Mouse (Mus musculus) ovary, postnatal 36 days (tissue): ENCODE measurements around the gene Tgfbr2.

Source experiments
- DNase-seq: peaks from one replicate; pipeline ENCODE4 v3.0.0; 2022; ENCODE audit warnings: low spot score, mixed read lengths

Gene Tgfbr2

GRCm38 (mm10) chr9:116114339-116114738 lies 60.8 kb downstream of the Tgfbr2 start:
- DNase-seq: no peak

DNA sequence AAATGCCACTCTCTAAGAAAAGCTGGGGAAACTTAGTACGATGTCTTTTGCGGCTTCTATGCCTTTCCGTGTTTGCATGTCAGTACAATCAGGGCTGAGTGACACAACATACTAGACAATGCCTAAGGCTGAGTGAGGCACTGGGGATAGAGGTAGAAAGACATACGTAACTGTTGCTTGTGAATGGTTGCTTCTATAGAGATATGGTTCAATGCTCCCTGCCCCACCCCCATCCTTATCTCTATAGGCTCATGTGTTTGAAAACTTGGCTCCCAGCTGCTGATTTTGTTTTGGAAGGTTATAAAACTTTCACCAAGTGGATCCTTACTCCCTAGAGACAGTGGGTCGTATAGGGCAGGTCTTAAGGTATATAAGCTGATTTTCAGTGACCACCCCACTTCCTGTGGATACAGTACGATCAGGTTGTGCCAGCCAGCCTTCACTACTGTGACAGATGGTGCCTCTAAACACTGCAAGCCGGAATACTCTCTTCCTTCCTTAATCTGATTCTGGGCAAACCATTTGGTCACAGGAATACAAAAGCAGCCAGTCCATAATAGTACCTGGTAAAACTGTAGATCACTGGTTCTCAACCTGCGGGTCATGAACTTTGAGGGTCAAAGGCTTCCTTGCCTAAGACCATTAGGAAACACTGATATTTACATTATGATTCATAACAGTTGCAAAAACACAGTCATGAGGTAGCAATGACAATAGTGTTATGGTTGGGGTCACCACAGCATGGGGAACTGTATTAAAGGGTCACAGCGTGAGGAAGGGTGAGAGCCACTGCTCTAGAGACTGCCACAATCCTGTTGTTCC lies 63.8 kb downstream of the Tgfbr2 start:
- DNase-seq: no peak

DNA sequence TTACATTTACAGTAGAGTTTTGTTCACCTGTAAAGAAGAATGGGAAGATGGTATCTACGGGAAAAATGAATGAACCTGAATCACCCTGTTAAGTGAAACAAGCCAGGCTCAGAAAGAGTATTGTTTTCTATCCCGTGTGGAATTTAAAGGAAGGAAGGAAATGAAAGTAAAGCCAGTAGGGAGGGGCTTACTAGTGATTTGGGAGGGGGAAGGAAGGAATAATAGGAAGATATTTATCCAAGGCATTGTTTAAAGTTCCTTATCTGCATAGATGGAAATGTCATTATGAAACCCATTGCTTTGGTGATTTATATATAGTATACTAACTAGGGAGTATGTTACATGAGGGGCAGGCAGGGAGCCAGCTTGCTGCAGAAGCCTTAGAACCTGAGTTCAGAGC lies 66.4 kb downstream of the Tgfbr2 start:
- no peak for DNase-seq

DNA sequence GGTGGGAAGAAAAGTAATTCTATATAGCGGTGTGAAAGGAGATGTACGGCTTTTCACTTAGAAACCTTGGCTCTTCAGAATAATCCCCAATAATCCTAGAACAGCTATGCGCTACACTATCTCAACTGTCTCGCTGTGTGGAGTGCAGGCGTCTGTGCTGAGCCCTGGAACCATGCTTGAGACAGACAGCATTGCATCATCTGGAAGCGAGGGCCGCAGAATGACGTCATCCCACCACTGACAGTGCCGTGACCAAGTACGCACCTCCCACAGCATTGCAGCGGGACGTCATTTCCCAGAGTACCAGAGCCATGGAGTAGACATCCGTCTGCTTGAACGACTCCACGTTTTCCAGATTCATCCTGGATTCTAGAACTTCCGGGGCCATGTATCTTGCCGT lies 70.4 kb downstream of the Tgfbr2 start:
- no peak for DNase-seq

GRCm38 (mm10) chr9:116101842-116102241 lies 73.3 kb downstream of the Tgfbr2 start:
- DNase-seq: no peak

GRCm38 (mm10) chr9:116100015-116100414 lies 75.1 kb downstream of the Tgfbr2 start:
- DNase-seq: no peak

- no peak for DNase-seq
Observed at GRCm38 (mm10) chr9:116099596-116099993, 75.6 kb downstream of the Tgfbr2 start.

- DNase-seq: peak; percentile 54
Observed at GRCm38 (mm10) chr9:116098724-116099595, 76.2 kb downstream of the Tgfbr2 start.

DNA sequence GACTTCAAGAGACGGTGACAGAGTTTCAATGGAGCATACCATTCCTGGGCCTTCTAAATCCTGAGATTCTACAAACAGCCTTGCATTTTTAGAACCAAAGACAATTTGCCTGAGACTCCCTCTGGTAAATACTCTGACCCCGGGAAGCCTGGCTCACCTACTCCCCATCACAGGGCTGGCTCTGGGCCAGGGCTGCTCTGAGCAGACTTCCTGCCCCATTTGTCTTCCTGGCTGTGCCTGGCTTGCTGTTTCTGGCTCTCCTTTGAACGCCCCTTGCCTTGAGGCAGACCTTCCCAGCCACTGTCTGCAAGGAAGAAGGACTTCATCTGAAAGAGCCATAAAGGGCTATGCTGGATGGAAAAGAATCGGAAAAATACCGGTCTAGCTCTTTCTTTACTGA lies 83.2 kb downstream of the Tgfbr2 start:
- peak; percentile 44 for DNase-seq

DNA sequence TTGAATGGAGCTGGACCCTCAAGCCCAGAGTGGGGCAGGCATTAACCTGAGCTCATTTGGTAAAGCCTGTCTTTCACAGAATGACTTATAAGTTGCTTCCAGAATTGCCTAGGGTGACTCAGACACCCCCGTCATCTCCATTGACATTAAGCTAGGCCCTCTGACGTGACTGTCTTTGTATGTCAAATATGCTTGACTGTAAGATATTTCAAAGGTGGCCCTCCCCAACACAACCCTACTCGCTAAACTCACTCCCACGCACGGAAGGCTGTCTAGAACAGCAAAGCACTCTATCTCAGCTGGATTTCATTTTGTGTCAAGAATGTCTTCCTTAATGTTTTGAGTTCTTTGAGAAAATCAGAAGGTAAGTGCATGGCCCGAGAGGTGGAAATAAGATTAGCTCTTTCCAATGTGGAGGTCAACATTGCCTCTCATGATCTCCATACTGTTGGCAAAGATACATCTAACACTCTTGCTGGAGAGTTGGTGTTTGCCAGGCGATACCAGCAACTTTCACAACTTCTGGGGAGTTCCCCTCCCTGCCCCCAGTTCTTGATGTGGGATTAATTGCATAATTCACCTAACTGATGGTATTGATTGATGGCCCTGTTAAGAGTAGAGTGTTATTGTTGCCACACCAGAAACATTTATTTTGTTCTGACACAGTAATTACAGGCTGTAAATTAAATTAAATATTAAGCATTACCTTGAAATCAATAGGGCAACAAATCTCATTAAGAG lies 83.9 kb downstream of the Tgfbr2 start:
- no peak for DNase-seq

- no peak for DNase-seq
Observed at GRCm38 (mm10) chr9:116090296-116090695, 84.9 kb downstream of the Tgfbr2 start.

DNA sequence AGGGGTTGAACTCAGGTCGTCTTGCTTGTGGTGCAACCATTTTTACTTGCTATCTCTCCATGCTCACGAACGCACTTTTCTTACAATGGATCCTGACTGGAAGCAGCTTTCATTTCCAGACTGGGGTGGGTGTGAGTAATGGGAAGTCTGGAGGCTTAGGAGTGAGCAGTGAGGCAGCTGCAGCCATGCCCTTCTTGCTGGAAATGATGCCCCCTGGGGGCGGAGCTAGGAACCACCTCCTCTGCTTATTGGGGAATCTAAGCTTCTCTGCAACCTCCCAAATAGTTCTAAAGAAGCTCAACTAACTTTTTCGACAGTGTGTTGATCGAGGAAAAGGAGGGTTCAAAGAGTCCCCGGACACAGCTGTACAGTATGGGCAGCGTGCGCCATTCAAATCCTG lies 86.2 kb downstream of the Tgfbr2 start:
- DNase-seq: no peak

DNA sequence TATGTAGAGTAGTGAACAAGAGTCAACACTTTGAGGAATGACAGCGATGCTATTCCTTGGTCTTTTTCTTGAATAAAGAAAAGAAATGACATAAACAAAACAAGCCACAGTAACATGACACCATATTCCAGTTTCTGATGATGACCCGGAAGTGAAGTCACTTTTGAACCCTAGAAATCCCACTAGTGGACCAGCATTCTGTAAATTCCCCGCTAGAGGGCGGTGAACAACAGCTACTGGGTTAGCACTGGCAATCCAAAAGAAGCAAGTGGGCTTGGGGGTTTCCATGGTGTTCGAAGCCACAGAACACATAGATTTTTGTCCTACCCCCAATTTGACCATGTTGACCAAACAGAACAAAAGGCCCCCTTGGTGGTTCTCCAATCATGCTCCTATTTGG lies 87.3 kb downstream of the Tgfbr2 start:
- peak; percentile 34 for DNase-seq

DNA sequence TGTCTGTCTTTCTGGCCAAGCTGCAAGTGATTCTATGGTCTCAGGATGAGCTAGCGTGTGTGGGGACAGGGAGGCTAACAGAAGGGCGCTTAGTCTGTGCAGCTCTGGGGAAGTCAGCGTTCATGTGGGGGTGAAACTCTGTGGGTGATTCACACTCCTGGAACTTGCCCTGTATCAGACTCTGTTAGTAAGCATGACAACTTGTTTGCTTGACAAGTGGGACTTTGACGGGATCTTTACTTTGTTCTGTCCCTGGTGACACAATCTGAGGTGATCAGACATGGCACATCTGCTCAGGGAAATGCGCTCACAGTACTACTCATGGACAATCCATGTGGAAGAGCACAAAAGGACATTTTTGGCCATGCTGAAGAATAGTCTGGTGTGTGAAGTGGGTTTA lies 87.9 kb downstream of the Tgfbr2 start:
- DNase-seq: no peak

- no peak for DNase-seq
Observed at GRCm38 (mm10) chr9:116085999-116086398, 89.2 kb downstream of the Tgfbr2 start.

DNA sequence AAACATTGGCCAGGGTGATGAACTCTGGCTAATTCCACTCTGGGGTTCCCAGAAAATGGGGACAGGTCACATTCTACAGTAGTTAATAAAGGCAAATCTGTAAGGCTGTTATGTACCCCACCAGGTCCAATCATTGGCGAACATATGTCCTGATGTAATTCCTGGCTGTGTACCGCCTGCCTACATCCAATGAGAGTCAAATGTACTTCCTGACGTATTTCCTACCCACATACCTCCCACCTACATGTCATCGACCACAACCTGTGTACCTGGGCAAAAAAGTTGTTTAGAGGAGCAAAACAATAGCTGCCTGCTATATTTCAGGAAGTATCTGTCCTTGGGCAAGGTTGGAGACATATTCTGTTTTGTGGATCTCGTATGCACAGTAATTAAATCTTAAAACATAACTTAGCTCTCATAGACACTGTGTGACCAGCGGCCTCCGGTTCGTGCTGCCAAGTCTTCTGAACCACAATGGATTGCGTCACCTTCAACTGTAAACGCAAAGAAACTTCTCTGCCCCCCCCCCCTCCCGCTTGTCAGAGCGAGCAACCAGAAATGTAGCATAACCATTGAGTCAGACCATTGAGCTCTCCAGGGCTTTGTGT lies 90.7 kb downstream of the Tgfbr2 start:
- DNase-seq: no peak

DNA sequence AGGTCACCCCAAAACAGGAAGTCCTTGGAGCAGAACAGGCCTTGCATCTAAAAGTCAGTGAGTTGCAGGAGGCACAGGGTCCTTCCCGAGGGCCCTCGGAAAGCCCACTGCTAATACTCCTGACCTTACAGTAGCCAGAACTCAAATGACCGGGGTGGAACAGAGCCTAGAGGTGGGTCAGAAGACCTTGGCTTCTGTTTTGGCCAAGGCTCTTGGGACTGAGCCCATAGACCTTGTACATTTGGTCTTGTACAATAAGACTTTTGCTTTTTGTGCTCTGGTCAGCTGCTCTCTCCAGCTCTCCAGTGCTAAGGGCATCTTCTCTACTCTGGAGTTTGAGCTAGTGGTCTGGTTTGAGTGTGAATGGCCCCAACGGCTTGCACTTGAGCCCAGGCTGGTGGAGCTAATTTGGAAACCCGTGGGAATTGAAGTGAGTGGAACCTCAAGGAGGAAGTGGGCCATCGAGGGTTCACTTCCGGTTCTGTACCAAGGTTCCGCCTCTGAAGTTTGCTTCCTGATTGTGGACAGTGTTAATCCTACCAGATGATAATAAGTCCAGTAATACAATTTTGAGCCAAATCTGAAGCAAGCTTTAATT lies 91.3 kb downstream of the Tgfbr2 start:
- DNase-seq: no peak

GRCm38 (mm10) chr9:116083300-116083699 lies 91.9 kb downstream of the Tgfbr2 start:
- DNase-seq: no peak

DNA sequence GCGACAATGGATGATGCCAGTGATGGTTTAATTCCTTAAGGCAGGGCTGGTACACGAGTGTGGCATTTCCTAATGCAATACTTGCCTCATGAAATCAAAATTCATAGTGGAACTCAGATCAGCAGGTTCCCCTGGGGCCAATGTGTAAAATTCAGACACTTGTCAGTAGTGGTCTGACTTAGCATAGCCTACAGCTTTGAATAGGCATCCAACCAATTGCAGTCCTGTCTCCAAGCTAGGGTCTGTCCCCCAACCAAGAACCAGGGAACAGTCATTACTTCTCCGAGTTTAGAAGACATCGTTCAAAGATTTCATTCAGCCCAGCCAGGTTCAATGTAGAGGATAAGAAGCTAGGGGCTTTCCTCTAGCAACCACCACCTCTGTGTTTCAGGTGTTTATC lies 93.4 kb downstream of the Tgfbr2 start:
- no peak for DNase-seq

DNA sequence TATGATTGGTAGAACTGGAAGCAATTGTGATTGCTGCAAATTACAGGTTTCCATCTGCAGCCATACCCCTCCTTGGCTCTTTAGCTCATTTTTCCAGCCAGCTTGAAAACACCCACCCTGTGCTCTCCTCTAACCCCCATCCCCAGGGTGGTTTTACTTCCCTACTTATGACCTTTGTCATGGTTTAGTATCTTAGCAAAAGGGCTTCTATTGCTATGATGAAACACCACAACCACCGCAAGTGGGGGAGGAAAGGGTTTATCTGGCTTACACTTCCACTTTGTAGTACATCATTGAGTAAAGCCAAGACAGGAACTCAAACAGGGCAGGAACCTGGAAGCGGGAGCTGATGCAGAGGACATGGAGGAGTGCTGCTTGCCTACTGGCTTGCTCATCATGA lies 97.7 kb downstream of the Tgfbr2 start:
- DNase-seq: no peak

DNA sequence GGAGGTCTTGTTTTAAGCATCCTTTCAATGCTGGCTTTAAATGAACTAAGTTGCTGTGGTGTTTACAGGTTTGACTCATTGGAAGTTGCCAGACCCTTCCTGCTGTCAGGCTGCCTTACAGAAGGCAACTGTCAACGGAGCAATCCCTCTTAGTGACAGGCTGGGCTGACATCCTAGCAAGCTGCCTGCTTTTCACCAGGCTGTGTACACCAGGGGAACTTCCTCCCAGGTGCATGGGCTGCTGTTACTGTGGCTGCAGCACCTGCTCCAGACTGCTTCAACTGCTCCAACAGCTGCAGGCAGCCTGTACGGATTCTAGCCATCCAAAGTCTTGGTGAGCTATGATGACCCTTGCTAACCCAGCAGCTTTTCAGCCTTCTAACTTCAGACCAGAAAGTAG lies 98.2 kb downstream of the Tgfbr2 start:
- no peak for DNase-seq

- no peak for DNase-seq
Observed at GRCm38 (mm10) chr9:116076163-116076562, 99.0 kb downstream of the Tgfbr2 start.
